Mouse (Mus musculus): ENCODE results near the gene Fgf22. TPM values are rescaled to one million over a fixed set of nuclear protein-coding genes. Genes with fewer than 3 reads are reported as not detected.

Fgf22 gene
- polyA plus RNA-seq, 1 experiment: not detected

GRCm38 (mm10) chr10:79792339-79793040 lies 37.6 kb downstream of the Fgf22 start:
- TF ChIP-seq POLR2A (IDR thresholded peaks at IDR 0.05; ENCODE audit: low read depth, low read length): no peak
- no peak for TF ChIP-seq CTCF (conservative IDR thresholded peaks at IDR 0.05; ENCODE audit: insufficient read depth, insufficient read length, low read depth, low read length)
- Histone ChIP-seq H3K36me3 (ENCODE audit: control insufficient read depth, insufficient read depth, low read length) (no peaks in the 10 kb centered on the region), H3K4me1 (ENCODE audit: control insufficient read depth, insufficient read depth, low read length) (0 out of 2 replicates have a peak, but pooled peaks cover 11% of the 10 kb centered on the region), H3K27ac (ENCODE audit: insufficient read depth, low read depth, low read length) (peak overlapping the region; percentile 76), H3K27me3 (replicated peaks; ENCODE audit: control insufficient read depth, insufficient read depth, low read length) (no peaks in the 10 kb centered on the region), H3K4me3 (ENCODE audit: insufficient read depth, low read depth, low read length) (no peak overlapping the region)
- 79% methylated on average over 5 of the region's 5 CpGs for WGBS
- DNase-seq: no peak

GRCm38 (mm10) chr10:79793051-79793737 lies 38.3 kb downstream of the Fgf22 start, which contains the start of gene Palm:
TSS of gene Palm (plus strand) at chr10:79793572.
- DNase-seq: peak; percentile 93
- Histone ChIP-seq H3K4me1 (ENCODE audit: control insufficient read depth, insufficient read depth, low read length) (peaks cover 18% of the 10 kb centered on the region; the same call in 1 of the 2 replicates), H3K4me3 (ENCODE audit: insufficient read depth, low read depth, low read length) (peak within 1 kb of the TSS; percentile 53), H3K27me3 (replicated peaks; ENCODE audit: control insufficient read depth, insufficient read depth, low read length) (no peaks in the 10 kb centered on the region), H3K27ac (ENCODE audit: insufficient read depth, low read depth, low read length) (peak within 1 kb of the TSS; percentile 76), H3K36me3 (ENCODE audit: control insufficient read depth, insufficient read depth, low read length) (no peaks in the 10 kb centered on the region)
- no peak for TF ChIP-seq POLR2A (IDR thresholded peaks at IDR 0.05; ENCODE audit: low read depth, low read length)
- TF ChIP-seq CTCF (conservative IDR thresholded peaks at IDR 0.05; ENCODE audit: insufficient read depth, insufficient read length, low read depth, low read length): peak; percentile 71
- WGBS: 4% methylated on average over 51 of the region's 51 CpGs

GRCm38 (mm10) chr10:79793738-79794490 lies 39.0 kb downstream of the Fgf22 start:
- Histone ChIP-seq H3K4me1 (ENCODE audit: control insufficient read depth, insufficient read depth, low read length) (peaks cover 18% of the 10 kb centered on the region; the same call in 1 of the 2 replicates), H3K27ac (ENCODE audit: insufficient read depth, low read depth, low read length) (peak overlapping the region; percentile 76), H3K4me3 (ENCODE audit: insufficient read depth, low read depth, low read length) (peak overlapping the region; percentile 53), H3K27me3 (replicated peaks; ENCODE audit: control insufficient read depth, insufficient read depth, low read length) (no peaks in the 10 kb centered on the region), H3K36me3 (ENCODE audit: control insufficient read depth, insufficient read depth, low read length) (no peaks in the 10 kb centered on the region)
- TF ChIP-seq CTCF (conservative IDR thresholded peaks at IDR 0.05; ENCODE audit: insufficient read depth, insufficient read length, low read depth, low read length) (no peak), POLR2A (IDR thresholded peaks at IDR 0.05; ENCODE audit: low read depth, low read length) (no peak)
- DNase-seq: peak; percentile 61
- 4% methylated on average over 38 of the region's 38 CpGs for WGBS

GRCm38 (mm10) chr10:79794491-79794931 lies 39.6 kb downstream of the Fgf22 start:
- TF ChIP-seq POLR2A (IDR thresholded peaks at IDR 0.05; ENCODE audit: low read depth, low read length) (peak; percentile 74), CTCF (conservative IDR thresholded peaks at IDR 0.05; ENCODE audit: insufficient read depth, insufficient read length, low read depth, low read length) (no peak)
- Histone ChIP-seq H3K36me3 (ENCODE audit: control insufficient read depth, insufficient read depth, low read length) (no peaks in the 10 kb centered on the region), H3K27ac (ENCODE audit: insufficient read depth, low read depth, low read length) (peak overlapping the region; percentile 76), H3K4me1 (ENCODE audit: control insufficient read depth, insufficient read depth, low read length) (peaks cover 18% of the 10 kb centered on the region; the same call in 1 of the 2 replicates), H3K4me3 (ENCODE audit: insufficient read depth, low read depth, low read length) (peak overlapping the region; percentile 53), H3K27me3 (replicated peaks; ENCODE audit: control insufficient read depth, insufficient read depth, low read length) (no peaks in the 10 kb centered on the region)
- WGBS: 14% methylated on average over 10 of the region's 10 CpGs
- peak; percentile 97 for DNase-seq

- Histone ChIP-seq H3K4me1 (ENCODE audit: control insufficient read depth, insufficient read depth, low read length) (peaks cover 27% of the 10 kb centered on the region; the same call in 1 of the 2 replicates), H3K4me3 (ENCODE audit: insufficient read depth, low read depth, low read length) (no peak overlapping the region)
Measured at GRCm38 (mm10) chr10:79795905-79796304, 41.0 kb downstream of the Fgf22 start.

GRCm38 (mm10) chr10:79797326-79797725 lies 42.5 kb downstream of the Fgf22 start:
- Histone ChIP-seq H3K4me3 (ENCODE audit: insufficient read depth, low read depth, low read length) (no peak overlapping the region), H3K4me1 (ENCODE audit: control insufficient read depth, insufficient read depth, low read length) (peaks cover 34% of the 10 kb centered on the region; the same call in 1 of the 2 replicates), H3K27ac (ENCODE audit: insufficient read depth, low read depth, low read length) (no peak overlapping the region), H3K36me3 (ENCODE audit: control insufficient read depth, insufficient read depth, low read length) (no peaks in the 10 kb centered on the region), H3K27me3 (replicated peaks; ENCODE audit: control insufficient read depth, insufficient read depth, low read length) (no peaks in the 10 kb centered on the region)
- DNase-seq: peak; percentile 35
- TF ChIP-seq POLR2A (IDR thresholded peaks at IDR 0.05; ENCODE audit: low read depth, low read length) (no peak), CTCF (conservative IDR thresholded peaks at IDR 0.05; ENCODE audit: insufficient read depth, insufficient read length, low read depth, low read length) (no peak)
- 37% methylated on average over 15 of the region's 15 CpGs for WGBS

More at GRCm38 (mm10) chr10:79795905-79796304, 41.0 kb downstream of the Fgf22 start:
- peak; percentile 7 for DNase-seq
- Histone ChIP-seq H3K36me3 (ENCODE audit: control insufficient read depth, insufficient read depth, low read length) (no peaks in the 10 kb centered on the region), H3K27me3 (replicated peaks; ENCODE audit: control insufficient read depth, insufficient read depth, low read length) (no peaks in the 10 kb centered on the region), H3K27ac (ENCODE audit: insufficient read depth, low read depth, low read length) (no peak overlapping the region)
- TF ChIP-seq CTCF (conservative IDR thresholded peaks at IDR 0.05; ENCODE audit: insufficient read depth, insufficient read length, low read depth, low read length) (no peak), POLR2A (IDR thresholded peaks at IDR 0.05; ENCODE audit: low read depth, low read length) (no peak)
- 95% methylated on average over 3 of the region's 3 CpGs for WGBS

Data from kidney, adult 2 months (tissue).